Mouse (Mus musculus): ENCODE data around the gene Zbtb7b.

DNA sequence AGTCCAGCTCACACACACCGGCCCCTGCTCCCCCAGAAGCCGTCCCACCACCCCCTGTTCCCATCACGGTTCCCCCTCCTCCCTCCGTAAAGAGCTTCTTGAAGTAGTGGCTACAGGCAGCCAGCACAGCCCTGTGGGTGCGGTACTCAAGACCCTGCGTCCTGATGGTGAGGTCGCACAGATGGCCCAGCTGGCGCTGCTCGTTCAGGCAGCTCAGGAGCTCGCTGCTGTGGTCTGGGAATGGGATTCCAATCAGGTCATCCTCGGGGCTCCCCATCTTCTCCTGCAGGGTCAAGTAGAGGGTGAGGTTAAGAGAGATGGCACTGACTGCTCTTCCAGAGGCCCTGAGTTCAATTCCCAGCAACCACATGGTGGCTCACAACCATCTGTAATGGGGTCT, 13.3 kb downstream of the Zbtb7b start:
- no peak for TF ChIP-seq CTCF (IDR thresholded peaks at IDR 0.05; ENCODE audit: control insufficient read depth, insufficient read depth, low read length)
- TF ChIP-seq POLR2A (IDR thresholded peaks at IDR 0.05; ENCODE audit: borderline replicate concordance, control insufficient read depth, low read depth, low read length): no peak

Data from bone marrow, adult 2 months (tissue).